Mouse (Mus musculus): ENCODE data around the gene Cntnap5b.

GRCm38 (mm10) chr1:100465226-100465625, 692.7 kb downstream of the Cntnap5b start:
- TF ChIP-seq GATA1 (IDR thresholded peaks at IDR 0.05; ENCODE audit: low read length), result no peak
- no peak for TF ChIP-seq TAL1 (IDR thresholded peaks at IDR 0.05; ENCODE audit: low read length)

All from erythroblast, embryonic 14.5 days (primary cell).